Mouse (Mus musculus) stomach, embryonic 14.5 days (tissue): Measurements from ENCODE around the gene Srsf4. TPM values are rescaled to one million over a fixed set of nuclear protein-coding genes. Genes with fewer than 3 reads are reported as not detected.

Source experiments
- ATAC-seq: fragments of 200-750 bp; cut with Nextera tagmentation; 2 replicates; pipeline ENCODE4 v1.8.0; 2017; ENCODE audit warnings: low read depth, moderate TSS enrichment; ENCODE audit not compliant: insufficient number of reproducible peaks, insufficient read depth, low FRiP score
- H3K27ac ChIP-seq: fragments of 300-500 bp; sonication (generic); 2 replicates; pipeline ENCODE4 v1.5.1; 2014; ENCODE audit warnings: mild to moderate bottlenecking, low read length, moderate library complexity, mixed read lengths
- H3K27me3 ChIP-seq: fragments of 300-500 bp; sonication (generic); 2 replicates; pipeline ENCODE4 v1.6.1; 2014; ENCODE audit warnings: low read length, control low read depth, mixed read lengths; ENCODE audit not compliant: control insufficient read depth, insufficient read depth
- H3K36me3 ChIP-seq: fragments of 300-500 bp; sonication (generic); 2 replicates; pipeline ENCODE4 v1.6.1; 2014; ENCODE audit warnings: mild to moderate bottlenecking, control low read depth, low read length, moderate library complexity, mixed read lengths; ENCODE audit not compliant: control insufficient read depth, insufficient read depth
- H3K4me1 ChIP-seq: fragments of 300-500 bp; sonication (generic); 2 replicates; pipeline ENCODE4 v1.6.1; 2014; ENCODE audit warnings: low read length, control low read depth, mixed read lengths; ENCODE audit not compliant: control insufficient read depth, insufficient read depth
- H3K4me2 ChIP-seq: fragments of 300-500 bp; sonication (generic); replicated peaks from 2 replicates; pipeline ENCODE4 v1.6.1; 2014; ENCODE audit warnings: low read depth, low read length, control low read depth
- H3K4me3 ChIP-seq: fragments of 300-500 bp; sonication (generic); 2 replicates; pipeline ENCODE4 v1.5.1; 2014; ENCODE audit warnings: low read depth, low read length, control low read depth
- H3K9ac ChIP-seq: fragments of 300-500 bp; sonication (generic); replicated peaks from 2 replicates; pipeline ENCODE4 v1.6.1; 2014; ENCODE audit warnings: low read depth, mild to moderate bottlenecking, control low read depth, low read length, moderate library complexity, mixed read lengths
- H3K9me3 ChIP-seq: fragments of 300-500 bp; sonication (generic); 2 replicates; pipeline ENCODE4 v1.6.1; 2016; ENCODE audit warnings: low read depth, low read length, control low read depth; ENCODE audit not compliant: control insufficient read depth
- WGBS: fragments of 180-500 bp; shearing (Covaris S2); extraction: QIAGEN DNeasy Blood & Tissue Kit; methylation state at CpG from one replicate; pipeline ENCODE4 v1.1.7; 2014; 5-methylcytosine and 5-hydroxymethylcytosine counted together
- polyA plus RNA-seq: library from polyadenylated mRNA; unstranded; fragments of >200 nt; fragmentation: Nextera tagmentation; extraction: Ambion mirVana; gene quantifications from 2 replicates; pipeline ENCODE4 v1.2.1, GENCODE M21; 2014

Srsf4 gene
- polyA plus RNA-seq, 1 experiment from 2014 or later = 95.3 TPM

GRCm38 (mm10) chr4:131879692-131880091 lies 6.3 kb downstream of the Srsf4 start:
- H3K27me3 ChIP-seq = no peaks in the 10 kb centered on the region
- no peaks in the 10 kb centered on the region for H3K9me3 ChIP-seq
- no peak for ATAC-seq
- no peak overlapping the region for H3K27ac ChIP-seq
- no peak overlapping the region for H3K4me3 ChIP-seq
- H3K9ac ChIP-seq = no peak overlapping the region
- no peaks in the 10 kb centered on the region; the same call in 1 of the 2 replicates for H3K36me3 ChIP-seq
- no peak overlapping the region for H3K4me2 ChIP-seq
- H3K4me1 ChIP-seq = peaks cover 36% of the 10 kb centered on the region
- WGBS = 78% methylated on average over 1 of the region's 1 CpGs

GRCm38 (mm10) chr4:131881306-131881705 lies 7.9 kb downstream of the Srsf4 start:
- H3K4me1 ChIP-seq = peaks cover 25% of the 10 kb centered on the region
- H3K4me3 ChIP-seq = no peak overlapping the region
- 81% methylated on average over 7 of the region's 7 CpGs for WGBS

DNA sequence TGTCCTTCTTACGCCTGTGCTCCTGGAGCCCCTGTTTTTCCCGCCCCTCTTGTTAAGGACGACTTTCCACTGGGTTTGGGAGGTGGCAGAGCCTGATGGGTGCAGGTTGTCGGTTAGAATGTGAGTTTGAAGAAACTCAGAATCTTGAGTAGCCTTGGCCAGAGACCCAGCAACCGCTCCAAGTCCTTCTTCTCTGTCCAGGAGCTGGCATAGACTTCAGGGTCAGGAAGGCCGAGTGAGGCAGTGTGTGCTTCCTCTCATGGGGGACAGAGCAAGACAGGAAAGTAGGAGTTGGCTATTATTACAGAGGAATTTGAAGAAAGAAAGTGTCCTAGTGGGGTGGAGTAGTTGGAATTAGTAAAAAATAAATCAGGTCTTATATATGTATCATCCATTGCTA lies 10.2 kb downstream of the Srsf4 start:
- no peak for ATAC-seq
- WGBS = 71% methylated on average over 6 of the region's 6 CpGs
- H3K9me3 ChIP-seq = no peaks in the 10 kb centered on the region
- no peak overlapping the region for H3K4me2 ChIP-seq
- peaks cover 14% of the 10 kb centered on the region; the same call in 1 of the 2 replicates for H3K4me1 ChIP-seq
- H3K36me3 ChIP-seq = peaks cover 16% of the 10 kb centered on the region; the same call in 1 of the 2 replicates
- no peak overlapping the region for H3K9ac ChIP-seq
- no peak overlapping the region for H3K4me3 ChIP-seq
- no peak overlapping the region for H3K27ac ChIP-seq
- no peaks in the 10 kb centered on the region for H3K27me3 ChIP-seq

More at GRCm38 (mm10) chr4:131881306-131881705, 7.9 kb downstream of the Srsf4 start:
- no peak overlapping the region for H3K9ac ChIP-seq
- no peak for ATAC-seq
- no peaks in the 10 kb centered on the region for H3K9me3 ChIP-seq
- H3K27ac ChIP-seq = no peak overlapping the region
- H3K4me2 ChIP-seq = no peak overlapping the region
- H3K36me3 ChIP-seq = peaks cover 13% of the 10 kb centered on the region; the same call in 1 of the 2 replicates
- no peaks in the 10 kb centered on the region for H3K27me3 ChIP-seq

GRCm38 (mm10) chr4:131885376-131885775 lies 12.0 kb downstream of the Srsf4 start:
- WGBS = 78% methylated on average over 6 of the region's 6 CpGs
- no peak overlapping the region for H3K27ac ChIP-seq
- peaks cover 18% of the 10 kb centered on the region for H3K36me3 ChIP-seq
- no peak overlapping the region for H3K4me2 ChIP-seq
- no peaks in the 10 kb centered on the region for H3K27me3 ChIP-seq
- ATAC-seq = no peak
- H3K9me3 ChIP-seq = no peaks in the 10 kb centered on the region
- H3K4me1 ChIP-seq = 0 out of 2 replicates have a peak, but pooled peaks cover 4% of the 10 kb centered on the region
- H3K4me3 ChIP-seq = no peak overlapping the region
- no peak overlapping the region for H3K9ac ChIP-seq

DNA sequence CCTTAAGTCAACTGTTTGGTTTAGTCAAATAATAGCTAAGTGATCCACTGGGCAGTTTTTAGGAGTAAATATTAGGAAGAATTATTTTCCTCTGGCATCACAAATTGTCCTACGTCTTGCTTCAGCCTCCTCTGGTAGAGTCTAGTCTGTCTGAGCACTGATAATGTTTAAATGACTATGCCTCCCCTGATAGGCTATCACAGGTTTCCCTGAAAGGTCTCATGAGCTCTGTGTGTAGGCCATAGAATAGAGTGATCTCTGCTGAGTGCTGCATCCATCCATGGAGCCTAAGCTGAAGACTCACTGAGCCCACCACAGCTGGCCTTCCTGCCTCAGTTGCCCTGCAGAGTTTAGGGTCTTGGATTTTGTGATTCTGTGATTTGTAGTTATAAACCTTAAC lies 15.1 kb downstream of the Srsf4 start:
- Histone ChIP-seq H3K4me1 (no peaks in the 10 kb centered on the region), H3K9me3 (no peaks in the 10 kb centered on the region), H3K27ac (no peak overlapping the region), H3K36me3 (peaks cover 39% of the 10 kb centered on the region), H3K4me2 (no peak overlapping the region), H3K9ac (no peak overlapping the region), H3K27me3 (no peaks in the 10 kb centered on the region), H3K4me3 (no peak overlapping the region)
- no peak for ATAC-seq
- 58% methylated on average over 1 of the region's 1 CpGs for WGBS

DNA sequence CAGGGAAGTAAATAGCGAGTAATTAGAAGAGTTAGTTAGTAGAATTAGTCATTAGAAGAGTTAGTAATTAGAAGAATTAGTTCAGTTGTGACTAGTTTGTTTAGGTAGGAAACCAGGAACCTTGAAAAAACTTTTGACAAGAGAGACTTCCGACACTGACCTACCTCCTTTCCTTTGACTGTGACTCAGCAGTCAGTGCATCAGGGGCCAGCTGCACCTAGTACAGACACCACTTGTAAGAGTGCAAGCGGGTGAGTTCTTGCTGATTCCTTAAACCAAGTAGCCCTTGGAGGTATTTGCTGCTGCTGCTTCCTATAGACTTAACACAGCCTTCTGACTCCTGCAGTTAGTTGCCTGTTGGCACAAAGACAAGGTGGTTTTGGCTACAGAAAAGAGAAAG lies 17.3 kb downstream of the Srsf4 start:
- H3K4me2 ChIP-seq = no peak overlapping the region
- peaks cover 47% of the 10 kb centered on the region for H3K36me3 ChIP-seq
- 85% methylated on average over 3 of the region's 3 CpGs for WGBS
- no peaks in the 10 kb centered on the region for H3K9me3 ChIP-seq
- H3K9ac ChIP-seq = no peak overlapping the region
- no peak for ATAC-seq
- H3K27ac ChIP-seq = no peak overlapping the region
- no peak overlapping the region for H3K4me3 ChIP-seq
- no peaks in the 10 kb centered on the region for H3K27me3 ChIP-seq
- no peaks in the 10 kb centered on the region for H3K4me1 ChIP-seq

GRCm38 (mm10) chr4:131897109-131897508 lies 23.7 kb downstream of the Srsf4 start:
- no peak overlapping the region for H3K9ac ChIP-seq
- 89% methylated on average over 5 of the region's 5 CpGs for WGBS
- no peaks in the 10 kb centered on the region for H3K27me3 ChIP-seq
- H3K36me3 ChIP-seq = peaks cover 81% of the 10 kb centered on the region
- no peaks in the 10 kb centered on the region for H3K9me3 ChIP-seq
- ATAC-seq = no peak
- H3K4me2 ChIP-seq = no peak overlapping the region
- no peaks in the 10 kb centered on the region for H3K4me1 ChIP-seq
- H3K4me3 ChIP-seq = no peak overlapping the region
- no peak overlapping the region for H3K27ac ChIP-seq

GRCm38 (mm10) chr4:131897787-131898186 lies 24.4 kb downstream of the Srsf4 start:
- Histone ChIP-seq H3K4me1 (no peaks in the 10 kb centered on the region), H3K27me3 (no peaks in the 10 kb centered on the region), H3K27ac (no peak overlapping the region), H3K9ac (no peak overlapping the region), H3K4me3 (no peak overlapping the region), H3K9me3 (no peaks in the 10 kb centered on the region), H3K36me3 (peaks cover 80% of the 10 kb centered on the region), H3K4me2 (no peak overlapping the region)
- WGBS = 96% methylated on average over 8 of the region's 8 CpGs
- ATAC-seq = no peak

- no peak for ATAC-seq
- peaks cover 71% of the 10 kb centered on the region for H3K36me3 ChIP-seq
- no peaks in the 10 kb centered on the region for H3K4me1 ChIP-seq
- H3K27me3 ChIP-seq = no peaks in the 10 kb centered on the region
- H3K9me3 ChIP-seq = no peaks in the 10 kb centered on the region
- WGBS = 90% methylated on average over 12 of the region's 12 CpGs
- H3K9ac ChIP-seq = no peak overlapping the region
- no peak overlapping the region for H3K4me2 ChIP-seq
- H3K27ac ChIP-seq = no peak overlapping the region
- H3K4me3 ChIP-seq = no peak overlapping the region
These were observed 25.2 kb downstream of the Srsf4 start for GRCm38 (mm10) chr4:131898503-131899179.
